Mouse (Mus musculus) lung, embryonic 15.5 days (tissue): ENCODE data around the gene Tnk2. TPM values are rescaled to one million over a fixed set of nuclear protein-coding genes. Genes with fewer than 3 reads are reported as not detected.
A peak's percentile ranks its signal among the peaks of the same experiment; 100 is the strongest.

Source experiments
- ATAC-seq: fragments of 200-750 bp; cut with Nextera tagmentation; 2 replicates; pipeline ENCODE4 v1.8.0; 2017; ENCODE audit warnings: moderate number of reproducible peaks, borderline replicate concordance; ENCODE audit not compliant: low FRiP score, low TSS enrichment; ENCODE audit errors: extremely low read depth
- H3K27ac ChIP-seq: fragments of 300-500 bp; sonication (generic); 2 replicates; pipeline ENCODE4 v1.5.1; 2015; ENCODE audit warnings: moderate library complexity, mild to moderate bottlenecking, inconsistent platforms
- H3K27me3 ChIP-seq: fragments of 300-500 bp; sonication (generic); 2 replicates; pipeline ENCODE4 v1.6.1; 2015; ENCODE audit warnings: inconsistent platforms
- H3K36me3 ChIP-seq: fragments of 300-500 bp; sonication (generic); 2 replicates; pipeline ENCODE4 v1.6.1; 2015; ENCODE audit warnings: inconsistent platforms
- H3K4me1 ChIP-seq: fragments of 300-500 bp; sonication (generic); 2 replicates; pipeline ENCODE4 v1.6.1; 2015; ENCODE audit warnings: inconsistent platforms
- H3K4me2 ChIP-seq: fragments of 300-500 bp; sonication (generic); 2 replicates; pipeline ENCODE4 v1.6.1; 2015; ENCODE audit warnings: inconsistent platforms, mild to moderate bottlenecking, moderate library complexity
- H3K4me3 ChIP-seq: fragments of 300-500 bp; sonication (generic); 2 replicates; pipeline ENCODE4 v1.5.1; 2015; ENCODE audit warnings: mild to moderate bottlenecking, inconsistent platforms
- H3K9ac ChIP-seq: fragments of 300-500 bp; sonication (generic); 2 replicates; pipeline ENCODE4 v1.6.1; 2015; ENCODE audit warnings: inconsistent platforms
- H3K9me3 ChIP-seq: fragments of 300-500 bp; sonication (generic); 2 replicates; pipeline ENCODE4 v1.6.1; 2016; ENCODE audit warnings: inconsistent platforms
- WGBS: fragments of 180-500 bp; shearing (Covaris S2); methylation state at CpG from one replicate; pipeline ENCODE4 v1.1.7; 2015; 5-methylcytosine and 5-hydroxymethylcytosine counted together
- polyA plus RNA-seq: library from polyadenylated mRNA; unstranded; fragments of >200 nt; fragmentation: Nextera tagmentation; extraction: Ambion mirVana; gene quantifications from 2 replicates; pipeline ENCODE4 v1.2.1, GENCODE M21; 2015

The Tnk2 gene
- polyA plus RNA-seq, 1 experiment from 2014 or later, result 17.2 TPM

DNA sequence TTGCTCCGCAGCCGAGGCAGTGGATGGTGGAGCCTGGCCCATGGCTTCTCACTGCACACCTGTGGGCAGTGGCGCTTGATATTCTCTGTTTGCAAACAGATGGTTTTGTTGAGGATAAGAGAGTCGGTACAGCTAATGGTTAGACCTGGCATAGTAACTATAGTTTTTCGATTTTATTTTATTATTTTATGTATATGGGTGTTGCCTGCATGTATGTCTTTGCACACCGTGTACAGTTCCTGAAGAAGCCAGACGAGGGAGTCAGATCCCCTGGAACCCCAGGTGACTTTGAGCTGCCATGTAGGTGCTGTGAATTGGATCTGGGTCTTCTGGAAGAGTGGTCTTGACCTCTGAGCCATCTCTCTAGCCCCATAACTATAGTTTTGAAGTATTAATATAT lies 18.7 kb downstream of the Tnk2 start:
- Histone ChIP-seq H3K4me2 (peak overlapping the region; percentile 65), H3K9me3 (no peaks in the 10 kb centered on the region), H3K36me3 (no peaks in the 10 kb centered on the region), H3K27me3 (no peaks in the 10 kb centered on the region), H3K9ac (peak overlapping the region; percentile 41), H3K27ac (peak overlapping the region; percentile 98), H3K4me3 (peak overlapping the region; percentile 37), H3K4me1 (peaks cover 97% of the 10 kb centered on the region)
- no peak for ATAC-seq
- WGBS, result 80% methylated on average over 7 of the region's 7 CpGs

DNA sequence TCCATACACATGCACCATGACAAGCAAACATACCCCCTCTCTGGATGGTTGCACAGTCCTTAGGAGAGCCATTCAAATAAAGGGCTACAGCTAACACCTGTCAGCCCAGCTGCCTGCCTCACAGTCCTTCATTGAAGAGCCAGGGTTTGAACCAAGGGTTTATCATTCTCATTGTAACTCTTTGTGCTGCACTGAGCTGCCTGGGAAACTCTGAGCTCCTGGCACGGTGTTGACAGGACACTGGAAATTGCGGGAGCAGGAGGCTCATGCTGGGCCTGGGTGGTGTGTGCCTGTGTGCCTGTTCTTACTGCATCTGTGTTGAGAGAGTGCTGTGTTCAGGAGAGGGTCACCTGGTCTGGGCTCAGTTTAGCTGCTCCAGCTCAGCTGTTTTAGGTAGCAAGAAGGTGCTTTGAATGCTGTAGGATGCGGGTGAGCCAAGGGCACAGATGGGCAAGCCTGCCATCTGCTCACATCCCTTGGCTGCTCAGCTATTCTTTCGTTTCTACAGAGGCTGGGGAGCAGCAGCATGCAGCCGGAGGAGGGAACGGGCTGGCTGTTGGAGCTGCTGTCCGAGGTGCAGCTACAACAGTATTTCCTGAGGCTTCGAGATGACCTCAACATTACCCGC lies 19.7 kb downstream of the Tnk2 start:
- Histone ChIP-seq H3K9ac (no peak overlapping the region), H3K9me3 (no peaks in the 10 kb centered on the region), H3K4me3 (no peak overlapping the region), H3K4me1 (peaks cover 97% of the 10 kb centered on the region), H3K27me3 (no peaks in the 10 kb centered on the region), H3K36me3 (0 out of 2 replicates have a peak, but pooled peaks cover 4% of the 10 kb centered on the region), H3K4me2 (no peak overlapping the region), H3K27ac (0 out of 2 replicates have a peak overlapping the region, but pooled peaks have one; percentile 30)
- ATAC-seq, result no peak
- 69% methylated on average over 9 of the region's 9 CpGs for WGBS

DNA sequence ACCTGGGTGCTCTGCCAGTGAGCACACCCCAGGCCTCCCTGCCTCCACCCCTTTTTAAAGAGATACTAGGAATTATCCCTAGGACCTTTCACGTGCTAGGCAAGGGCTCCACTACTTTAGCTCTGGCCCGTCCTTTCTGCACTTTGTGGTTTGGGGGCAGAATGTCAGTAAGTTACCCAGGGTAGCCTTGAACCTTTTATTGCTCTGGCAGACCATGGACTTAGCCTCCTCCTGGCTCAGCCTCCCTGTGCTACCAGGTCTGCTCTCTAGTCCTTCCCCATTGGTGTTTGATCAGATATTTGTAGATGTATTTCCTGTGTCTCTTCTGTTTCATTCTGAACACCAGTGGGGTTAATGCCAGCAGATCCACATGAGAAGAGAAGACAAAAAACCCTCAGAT lies 20.5 kb downstream of the Tnk2 start:
- Histone ChIP-seq H3K4me3 (no peak overlapping the region), H3K9me3 (no peaks in the 10 kb centered on the region), H3K9ac (no peak overlapping the region), H3K27ac (0 out of 2 replicates have a peak overlapping the region, but pooled peaks have one; percentile 30), H3K36me3 (0 out of 2 replicates have a peak, but pooled peaks cover 4% of the 10 kb centered on the region), H3K27me3 (no peaks in the 10 kb centered on the region), H3K4me2 (no peak overlapping the region), H3K4me1 (peaks cover 89% of the 10 kb centered on the region)
- no peak for ATAC-seq
- 77% methylated on average over 2 of the region's 2 CpGs for WGBS

DNA sequence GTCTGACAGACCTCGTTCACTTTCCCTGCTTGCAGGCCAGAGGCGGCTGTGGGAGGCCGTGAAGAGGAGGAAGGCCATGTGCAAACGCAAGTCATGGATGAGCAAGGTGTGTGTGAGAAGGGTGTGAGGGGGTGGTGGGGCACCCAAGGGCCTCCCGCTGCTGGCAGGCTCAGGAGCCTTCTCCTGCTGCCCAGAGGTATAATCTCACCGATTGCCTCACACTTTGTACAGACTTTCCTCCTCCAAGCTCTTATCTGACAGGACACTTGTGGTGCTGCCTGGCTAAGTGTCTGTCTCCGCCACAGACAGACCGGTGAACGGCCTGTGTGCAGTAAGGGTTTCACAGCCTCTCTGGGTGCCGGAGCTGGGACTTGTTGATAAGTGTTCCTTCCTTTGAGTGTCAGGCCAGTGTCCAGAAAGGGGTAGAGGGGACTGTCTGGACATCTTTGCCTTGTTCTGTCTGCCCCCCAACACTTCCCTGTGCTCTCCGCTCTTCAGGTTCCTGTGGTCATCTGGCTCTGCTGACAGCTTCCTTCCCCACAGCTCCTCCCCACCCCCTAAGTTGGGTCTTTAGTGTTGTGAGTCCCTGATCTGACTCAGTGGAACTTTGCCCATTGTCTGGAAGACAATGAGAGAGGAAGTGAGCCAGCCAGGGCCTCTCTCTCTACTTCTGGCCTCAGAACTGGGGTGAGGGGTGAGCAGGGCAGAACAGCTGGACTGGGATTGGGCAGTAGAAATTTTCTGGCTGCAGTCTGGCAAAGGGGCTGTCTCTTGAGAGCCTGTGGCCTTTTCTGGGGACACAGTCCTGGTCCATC lies 22.4 kb downstream of the Tnk2 start:
- Histone ChIP-seq H3K9ac (no peak overlapping the region), H3K4me1 (peaks cover 78% of the 10 kb centered on the region), H3K4me2 (0 out of 2 replicates have a peak overlapping the region, but pooled peaks have one; percentile 7)

DNA sequence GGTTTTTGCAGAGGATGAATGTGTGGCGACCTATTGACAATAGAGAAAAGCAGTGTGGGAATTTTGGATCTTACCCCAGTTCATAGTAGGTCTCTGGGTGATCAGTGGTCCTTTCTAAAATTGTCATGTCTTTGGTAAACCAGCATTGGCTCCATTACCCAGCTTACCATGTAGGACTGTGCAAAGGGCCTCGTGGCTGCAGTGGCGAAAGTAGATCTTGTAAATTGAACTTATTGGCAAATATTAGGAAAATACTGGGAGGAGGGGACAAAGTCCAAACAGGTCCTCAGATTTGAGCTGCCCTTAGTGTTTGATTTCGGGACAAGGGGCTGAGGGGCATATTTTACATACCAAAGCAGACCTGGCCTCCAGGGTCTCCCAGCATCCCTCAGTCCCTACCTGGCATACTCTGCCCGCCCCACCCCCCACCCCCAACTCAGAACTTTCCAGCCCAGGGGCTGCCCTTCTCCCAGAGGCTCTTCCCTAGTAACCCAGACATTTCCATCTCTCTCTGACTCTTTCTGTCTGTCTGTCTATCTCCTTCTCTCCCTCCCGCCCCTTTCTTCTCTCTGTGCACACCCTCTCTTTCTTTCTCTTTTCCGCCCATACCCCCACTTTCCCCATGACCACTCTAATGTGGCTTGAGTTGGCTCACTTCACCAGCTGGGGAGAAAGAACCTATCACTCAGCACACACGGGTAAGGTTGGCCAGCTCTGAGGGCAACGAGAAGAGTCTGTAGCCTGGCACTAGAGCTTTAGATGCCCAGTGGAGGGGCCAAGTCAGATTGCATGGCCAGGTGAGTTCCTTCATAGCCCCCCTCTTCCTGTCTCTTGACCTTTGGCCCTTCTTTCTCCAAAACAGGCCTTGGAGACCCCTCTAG lies 23.2 kb downstream of the Tnk2 start:
- Histone ChIP-seq H3K9ac (no peak overlapping the region), H3K4me3 (no peak overlapping the region), H3K27ac (peak overlapping the region; percentile 89), H3K4me2 (0 out of 2 replicates have a peak overlapping the region, but pooled peaks have one; percentile 2), H3K9me3 (no peaks in the 10 kb centered on the region), H3K36me3 (peaks cover 22% of the 10 kb centered on the region; the same call in 1 of the 2 replicates), H3K4me1 (peaks cover 69% of the 10 kb centered on the region), H3K27me3 (no peaks in the 10 kb centered on the region)
- no peak for ATAC-seq
- WGBS, result 57% methylated on average over 9 of the region's 9 CpGs

More for the DNA sequence above, 22.4 kb downstream of the Tnk2 start:
- Histone ChIP-seq H3K36me3 (peaks cover 15% of the 10 kb centered on the region; the same call in 1 of the 2 replicates), H3K27me3 (no peaks in the 10 kb centered on the region), H3K9me3 (no peaks in the 10 kb centered on the region), H3K4me3 (no peak overlapping the region), H3K27ac (peak overlapping the region; percentile 89)
- 26% methylated on average over 11 of the region's 11 CpGs for WGBS
- ATAC-seq, result peak; percentile 37

DNA sequence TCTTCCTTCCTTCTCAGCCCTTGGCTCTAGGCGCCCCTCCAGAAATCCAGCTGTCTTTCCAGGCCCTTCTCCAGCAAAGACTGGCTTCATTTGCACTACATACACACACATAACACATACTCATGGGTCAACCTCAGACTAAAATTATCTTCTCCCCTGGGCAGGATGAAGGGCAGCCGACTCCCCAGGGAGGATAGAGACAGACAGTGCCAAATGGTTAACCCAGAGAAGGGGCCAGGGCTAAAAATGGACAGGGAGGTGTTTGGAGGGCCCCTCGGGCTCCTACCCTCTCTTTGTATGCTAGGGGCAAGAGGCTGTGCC lies 23.8 kb downstream of the Tnk2 start:
- Histone ChIP-seq H3K4me2 (no peak overlapping the region), H3K9me3 (no peaks in the 10 kb centered on the region), H3K9ac (no peak overlapping the region), H3K27ac (peak overlapping the region; percentile 89), H3K4me3 (no peak overlapping the region), H3K27me3 (no peaks in the 10 kb centered on the region), H3K4me1 (peaks cover 67% of the 10 kb centered on the region), H3K36me3 (peaks cover 26% of the 10 kb centered on the region; the same call in 1 of the 2 replicates)
- ATAC-seq, result no peak
- 42% methylated on average over 3 of the region's 3 CpGs for WGBS

DNA sequence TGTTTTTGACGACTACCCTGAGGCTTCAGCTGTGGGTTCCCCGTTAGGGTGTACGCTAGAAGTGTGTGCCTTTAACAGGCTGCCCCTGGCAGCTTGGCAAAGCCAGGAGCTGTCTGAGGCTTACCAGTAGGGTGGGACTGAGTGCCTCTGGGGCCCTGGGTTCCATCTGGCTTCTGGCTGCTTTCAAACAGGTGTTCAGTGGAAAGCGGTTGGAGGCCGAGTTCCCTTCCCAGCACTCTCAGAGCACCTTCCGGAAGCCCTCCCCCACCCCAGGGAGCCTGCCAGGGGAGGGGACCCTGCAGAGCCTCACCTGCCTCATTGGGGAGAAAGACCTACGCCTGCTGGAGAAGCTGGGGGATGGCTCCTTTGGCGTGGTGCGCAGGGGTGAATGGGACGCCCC lies 24.4 kb downstream of the Tnk2 start:
- Histone ChIP-seq H3K27ac (peak overlapping the region; percentile 89), H3K4me3 (no peak overlapping the region), H3K9me3 (no peaks in the 10 kb centered on the region), H3K27me3 (no peaks in the 10 kb centered on the region), H3K9ac (no peak overlapping the region), H3K36me3 (peaks cover 26% of the 10 kb centered on the region; the same call in 1 of the 2 replicates), H3K4me1 (peaks cover 68% of the 10 kb centered on the region), H3K4me2 (no peak overlapping the region)
- ATAC-seq, result no peak
- WGBS, result 71% methylated on average over 10 of the region's 10 CpGs

DNA sequence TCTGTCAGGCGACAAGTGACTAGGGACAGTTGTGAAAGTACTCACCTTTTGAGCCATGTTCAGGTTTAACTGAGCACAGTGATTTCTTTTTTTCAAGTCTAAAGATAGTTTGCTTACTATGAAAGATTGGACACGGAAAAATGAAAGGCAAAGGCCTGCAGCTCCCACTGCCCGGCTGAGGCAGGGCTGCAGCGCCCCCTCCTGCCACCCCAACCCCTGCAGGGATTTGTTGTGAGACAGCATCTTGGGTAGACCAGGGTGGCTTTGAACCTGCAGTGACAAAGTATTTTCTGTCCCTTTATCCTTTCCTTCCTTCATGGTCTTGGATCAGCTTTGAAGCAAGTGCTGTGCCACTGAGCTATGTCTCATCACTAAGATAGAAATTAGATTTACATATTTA lies 24.8 kb downstream of the Tnk2 start:
- H3K4me3 ChIP-seq, result no peak overlapping the region
- peaks cover 26% of the 10 kb centered on the region for H3K36me3 ChIP-seq
- H3K27me3 ChIP-seq, result no peaks in the 10 kb centered on the region
- no peak overlapping the region for H3K9ac ChIP-seq
- H3K4me1 ChIP-seq, result peaks cover 63% of the 10 kb centered on the region
- no peak for ATAC-seq
- H3K27ac ChIP-seq, result 0 out of 2 replicates have a peak overlapping the region, but pooled peaks have one; percentile 89
- no peak overlapping the region for H3K4me2 ChIP-seq
- H3K9me3 ChIP-seq, result no peaks in the 10 kb centered on the region
- WGBS, result 78% methylated on average over 4 of the region's 4 CpGs

DNA sequence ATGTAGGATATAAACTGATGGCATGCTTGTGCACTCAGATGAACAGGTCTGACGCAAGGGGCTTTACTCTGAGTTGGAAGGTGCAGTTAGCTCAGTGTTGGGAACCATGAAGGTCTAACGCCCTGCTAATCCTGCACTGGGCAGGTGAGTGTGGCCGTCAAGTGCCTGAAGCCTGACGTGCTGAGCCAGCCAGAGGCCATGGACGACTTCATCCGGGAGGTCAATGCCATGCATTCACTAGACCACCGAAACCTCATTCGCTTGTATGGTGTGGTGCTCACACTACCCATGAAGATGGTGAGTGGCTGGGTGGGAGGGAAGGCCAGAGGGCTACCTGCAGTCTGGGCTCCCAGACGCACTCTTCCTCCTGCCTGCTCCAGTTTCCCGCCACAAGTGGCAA lies 25.6 kb downstream of the Tnk2 start:
- WGBS, result 85% methylated on average over 10 of the region's 10 CpGs
- no peak for ATAC-seq
- H3K4me3 ChIP-seq, result no peak overlapping the region

DNA sequence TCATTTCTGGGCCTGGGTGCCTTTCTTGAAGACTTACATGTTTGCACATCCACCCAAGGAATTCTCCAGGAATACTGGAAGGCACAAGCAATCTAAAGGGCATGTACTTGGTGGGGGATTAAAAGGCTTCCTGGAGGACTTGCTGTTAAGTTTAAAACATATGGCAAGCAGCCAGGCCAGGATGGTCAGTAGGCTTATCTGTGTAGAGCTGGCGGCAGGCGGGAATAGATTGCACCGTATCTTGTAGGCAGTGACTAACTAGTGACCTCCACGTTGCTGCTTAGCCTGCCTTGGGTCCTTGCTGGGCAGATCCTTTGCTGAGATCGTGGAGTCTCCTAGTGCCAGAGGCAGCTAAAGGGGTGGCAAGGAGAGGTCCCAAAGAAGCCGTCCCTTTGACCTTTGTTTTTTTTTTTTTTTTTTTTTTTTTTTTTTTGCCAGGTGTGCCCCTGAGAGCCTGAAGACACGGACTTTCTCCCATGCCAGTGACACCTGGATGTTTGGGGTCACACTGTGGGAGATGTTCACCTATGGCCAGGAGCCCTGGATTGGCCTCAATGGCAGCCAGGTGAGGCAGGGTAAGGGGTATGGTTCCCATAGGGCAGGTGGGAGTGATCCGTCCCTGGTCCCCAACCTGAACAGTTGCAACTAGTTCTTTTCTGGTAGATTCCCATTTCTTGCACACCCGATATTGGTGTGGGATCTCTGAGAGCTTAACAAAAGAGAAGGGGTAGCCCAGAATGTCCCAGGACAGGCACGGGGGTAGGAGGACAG lies 26.9 kb downstream of the Tnk2 start:
- H3K4me3 ChIP-seq, result no peak overlapping the region
- ATAC-seq, result no peak
- H3K9me3 ChIP-seq, result no peaks in the 10 kb centered on the region
- no peak overlapping the region for H3K9ac ChIP-seq
- peaks cover 42% of the 10 kb centered on the region for H3K36me3 ChIP-seq
- 74% methylated on average over 10 of the region's 10 CpGs for WGBS
- H3K4me1 ChIP-seq, result peaks cover 45% of the 10 kb centered on the region
- no peak overlapping the region for H3K27ac ChIP-seq
- no peaks in the 10 kb centered on the region for H3K27me3 ChIP-seq
- no peak overlapping the region for H3K4me2 ChIP-seq

More for the DNA sequence above, 25.6 kb downstream of the Tnk2 start:
- Histone ChIP-seq H3K9me3 (no peaks in the 10 kb centered on the region), H3K9ac (no peak overlapping the region), H3K4me1 (peaks cover 56% of the 10 kb centered on the region), H3K4me2 (no peak overlapping the region), H3K27ac (no peak overlapping the region), H3K36me3 (peaks cover 29% of the 10 kb centered on the region), H3K27me3 (no peaks in the 10 kb centered on the region)
